Mouse (Mus musculus) small intestine, adult 2 months (tissue): ENCODE measurements around the gene Wfikkn1.

ENCODE experiments used
- CTCF ChIP-seq: fragments of 200-500 bp; IDR thresholded peaks from 2 replicates; pipeline ENCODE4 v1.5.1; 2012; ENCODE audit warnings: low read depth, mild to moderate bottlenecking, control low read depth, inconsistent platforms, low read length, moderate library complexity, mixed read lengths; ENCODE audit not compliant: insufficient replicate concordance, insufficient read length; ENCODE audit errors: extremely low read depth
- POLR2A ChIP-seq: fragments of 200-500 bp; IDR thresholded peaks from 2 replicates; pipeline ENCODE4 v1.6.1; 2012; ENCODE audit warnings: low read depth, mild to moderate bottlenecking, control low read depth, inconsistent platforms, low read length, moderate library complexity

DNA sequence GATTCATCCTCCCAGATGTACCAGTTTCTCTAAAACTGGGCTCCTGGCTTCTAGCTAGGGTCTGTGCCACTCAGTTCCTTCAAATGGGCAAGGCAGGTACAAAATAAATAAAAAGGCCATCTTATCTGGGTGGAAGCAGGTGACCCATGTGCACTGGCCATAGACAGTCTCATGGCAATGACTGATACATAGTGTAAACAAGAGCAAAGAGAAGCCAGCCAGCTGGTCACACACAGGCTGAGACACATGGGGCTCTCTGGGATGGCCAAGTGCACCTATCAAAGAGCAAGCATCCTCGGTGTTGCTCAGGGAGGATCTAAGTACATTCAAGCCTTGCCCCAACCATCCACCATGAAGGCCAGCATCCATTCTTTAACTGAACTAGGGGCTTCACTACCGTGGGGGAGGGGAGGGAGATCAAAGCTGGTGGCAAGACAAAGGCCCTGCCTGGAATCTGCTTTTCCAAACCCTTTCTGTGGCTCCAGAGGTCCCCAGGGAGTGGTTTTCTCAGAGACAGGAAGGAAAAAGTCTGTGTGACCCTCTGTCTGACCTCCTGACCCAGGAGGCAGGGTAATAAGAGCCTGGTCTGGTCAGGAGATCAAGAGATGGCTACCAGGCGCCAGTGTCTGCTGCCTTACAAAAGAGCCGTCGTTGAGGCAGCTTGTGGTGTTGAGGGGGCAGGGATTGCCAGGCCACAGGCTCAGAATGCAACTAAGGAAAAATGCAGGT lies 419 bp upstream of the Wfikkn1 start:
- TF ChIP-seq POLR2A (no peak), CTCF (no peak)
